Mouse (Mus musculus) ES-E14 (cell line): ENCODE data around the gene Lmod3. TPM values are rescaled to one million over a fixed set of nuclear protein-coding genes. Genes with fewer than 3 reads are reported as not detected.

Experiments used
- DNase-seq: peaks from one replicate; pipeline ENCODE4 v3.0.0-alpha.2; 2013; ENCODE audit warnings: low read depth, low spot score
- H3K27ac ChIP-seq: 2 replicates; pipeline ENCODE4 v1.5.1; 2012; ENCODE audit warnings: low read depth, mild to moderate bottlenecking, low read length, moderate library complexity, mixed read lengths; ENCODE audit not compliant: poor library complexity, insufficient read depth, severe bottlenecking
- H3K36me3 ChIP-seq: 2 replicates; pipeline ENCODE4 v1.6.1; 2012; ENCODE audit warnings: mild to moderate bottlenecking, low read length, moderate library complexity, mixed read lengths; ENCODE audit not compliant: control insufficient read depth, poor library complexity, insufficient read depth, severe bottlenecking
- H3K4me1 ChIP-seq, 2 experiments: fragments of 150-350 bp in 1 of 2; sonication (generic) in 1 of 2; 2 replicates each; pipeline ENCODE4 v1.6.1; 2012; ENCODE audit warnings: low read length in 2 of 2, mild to moderate bottlenecking in 1 of 2, mixed read lengths in 1 of 2; ENCODE audit not compliant: control insufficient read depth in 2 of 2, insufficient read depth in 2 of 2, poor library complexity in 1 of 2
- H3K4me3 ChIP-seq, 2 experiments: fragments of 150-350 bp in 1 of 2; sonication (generic) in 1 of 2; 2 replicates each; pipeline ENCODE4 v1.5.1; 2012; ENCODE audit warnings: low read length in 2 of 2, low read depth in 1 of 2, mild to moderate bottlenecking in 1 of 2, mixed read lengths in 1 of 2; ENCODE audit not compliant: insufficient read depth in 1 of 2, poor library complexity in 1 of 2, severe bottlenecking in 1 of 2
- H3K9ac ChIP-seq: 2 replicates; pipeline ENCODE4 v1.6.1; 2012; ENCODE audit warnings: low read depth, mild to moderate bottlenecking, low read length, mixed read lengths; ENCODE audit not compliant: poor library complexity, insufficient read depth, severe bottlenecking
- H3K9me3 ChIP-seq: fragments of 150-350 bp; sonication (generic); 2 replicates; pipeline ENCODE4 v1.6.1; 2012; ENCODE audit warnings: low read depth, mild to moderate bottlenecking, low read length; ENCODE audit not compliant: control insufficient read depth, insufficient read depth
- CHD2 ChIP-seq: IDR thresholded peaks from 2 replicates; pipeline ENCODE4 v1.6.1; 2014; ENCODE audit warnings: mild to moderate bottlenecking, low read depth, low read length, inconsistent platforms
- HCFC1 ChIP-seq: IDR thresholded peaks from 2 replicates; pipeline ENCODE4 v1.6.1; 2012; ENCODE audit warnings: low read length, inconsistent platforms, borderline replicate concordance; ENCODE audit not compliant: insufficient read depth
- MAFK ChIP-seq: IDR thresholded peaks from 2 replicates; pipeline ENCODE4 v1.6.1; 2014; ENCODE audit warnings: mild to moderate bottlenecking, low read depth, low read length, inconsistent platforms; ENCODE audit not compliant: insufficient read depth
- ZC3H11A ChIP-seq: IDR thresholded peaks from 2 replicates; pipeline ENCODE4 v1.6.1; 2012; ENCODE audit warnings: low read depth, mild to moderate bottlenecking, inconsistent platforms, low read length, borderline replicate concordance
- ZNF384 ChIP-seq: IDR thresholded peaks from 2 replicates; pipeline ENCODE4 v1.6.1; 2012; ENCODE audit warnings: low read depth, low read length, inconsistent platforms
- in situ Hi-C, 2 experiments: fragments of 600-800 bp; cut with MboI; formaldehyde crosslinking; loops; one replicate each; pipeline ENCODE4 v1.15.1; 2025; ENCODE audit warnings: low sequenced_read_pairs in 2 of 2, inconsistent platforms in 1 of 2; ENCODE audit not compliant: unreplicated experiment in 2 of 2
- total RNA-seq: library from RNA; depleted of rRNA; stranded (reverse); fragments of 300-350 nt; gene quantifications from 2 replicates; pipeline ENCODE4 v1.2.3, GENCODE M21; 2012

The Lmod3 gene
- total RNA-seq, 1 experiment, result 0.09 TPM

DNA sequence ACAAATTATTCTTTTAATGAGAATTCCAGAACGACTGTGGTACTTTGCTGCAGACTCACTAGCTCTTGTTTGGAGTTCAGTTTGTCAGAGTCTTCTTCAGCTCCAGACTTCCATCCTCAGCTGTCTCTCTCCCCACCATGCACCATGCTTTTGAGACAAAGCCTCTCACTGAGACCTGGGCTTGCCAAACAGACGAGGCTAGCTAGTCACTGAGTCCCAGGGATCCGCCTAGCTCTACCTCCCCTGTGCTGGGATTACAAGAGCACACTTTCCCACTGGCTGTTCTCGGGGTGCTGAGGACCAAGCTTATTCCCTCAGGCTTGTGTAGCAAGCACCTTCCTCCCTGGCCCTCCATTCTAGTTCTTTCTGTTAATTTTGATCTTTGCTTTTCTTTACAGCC is 29.0 kb downstream of the Lmod3 start:
- DNase-seq, result no peak
- peaks cover 0 to 3% of the 10 kb centered on the region in 2 experiments; a peak in 1 of 4 replicates for H3K4me1 ChIP-seq
- H3K36me3 ChIP-seq, result no peaks in the 10 kb centered on the region
- no peak overlapping the region for H3K4me3 ChIP-seq
- in situ Hi-C loops, result no loop called here
- no peaks in the 10 kb centered on the region for H3K9me3 ChIP-seq
- TF ChIP-seq MAFK (no peak), CHD2 (no peak), HCFC1 (no peak), ZNF384 (no peak), ZC3H11A (no peak)
- H3K9ac ChIP-seq, result no peak overlapping the region
- no peak overlapping the region for H3K27ac ChIP-seq

DNA sequence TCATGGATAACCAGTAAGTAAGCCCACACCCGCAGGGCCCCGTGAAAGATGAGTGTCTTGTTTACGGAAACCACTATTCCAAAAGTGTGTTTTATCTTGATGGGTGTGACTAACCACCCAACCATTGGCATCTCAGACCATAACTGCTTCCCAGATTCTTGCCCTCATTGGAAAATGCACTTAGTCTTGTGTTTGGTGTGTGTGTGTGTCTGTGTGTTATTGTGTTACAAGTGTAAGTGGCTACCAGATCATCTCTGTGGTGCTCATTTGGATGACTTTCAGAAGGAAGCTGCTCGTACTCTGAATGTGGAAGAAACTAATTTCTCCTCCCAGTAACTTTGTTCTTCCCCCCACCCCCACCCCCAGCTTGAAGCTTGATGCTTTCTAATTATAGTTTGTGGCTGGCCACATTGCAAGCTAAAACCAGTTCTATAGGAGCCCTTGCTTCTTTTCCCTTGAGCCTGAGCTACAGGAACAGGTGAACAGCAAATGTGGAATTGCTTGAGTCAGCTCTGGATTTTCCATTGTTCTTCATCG is 29.6 kb downstream of the Lmod3 start:
- in situ Hi-C loops, result no loop called here
- H3K36me3 ChIP-seq, result no peaks in the 10 kb centered on the region
- H3K4me1 ChIP-seq, result peaks cover 0 to 3% of the 10 kb centered on the region in 2 experiments; a peak in 1 of 4 replicates
- H3K9ac ChIP-seq, result no peak overlapping the region
- DNase-seq, result no peak
- no peak overlapping the region for H3K27ac ChIP-seq
- no peak for TF ChIP-seq CHD2
- no peak for TF ChIP-seq HCFC1
- no peak for TF ChIP-seq ZC3H11A
- TF ChIP-seq ZNF384, result no peak
- no peak for TF ChIP-seq MAFK
- H3K4me3 ChIP-seq, result no peak overlapping the region
- H3K9me3 ChIP-seq, result no peaks in the 10 kb centered on the region

DNA sequence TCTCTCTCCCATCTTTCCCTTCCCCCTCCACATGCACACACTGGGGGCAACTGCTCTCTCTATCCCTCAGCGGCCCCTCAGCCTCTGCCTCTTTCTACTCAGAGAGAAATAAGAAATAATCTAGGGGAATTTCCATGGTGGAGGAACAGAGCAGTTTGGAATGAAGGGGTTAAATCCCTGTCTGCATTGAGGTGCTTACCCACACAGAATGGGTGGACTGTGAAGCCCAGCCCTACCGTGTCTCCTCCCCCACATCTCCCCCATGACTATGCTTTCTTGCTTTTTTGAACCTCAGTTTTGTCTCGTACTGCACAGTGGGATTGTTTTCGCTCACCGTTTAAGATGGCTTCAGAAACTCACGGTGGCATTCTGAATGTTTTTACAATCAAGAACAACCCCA is 30.2 kb downstream of the Lmod3 start:
- no peak for TF ChIP-seq HCFC1
- no peak for TF ChIP-seq ZC3H11A
- no peak for TF ChIP-seq ZNF384
- TF ChIP-seq CHD2, result no peak
- TF ChIP-seq MAFK, result no peak
- in situ Hi-C loops, result no loop called here
- no peak overlapping the region for H3K9ac ChIP-seq
- no peaks in the 10 kb centered on the region for H3K9me3 ChIP-seq
- no peak for DNase-seq
- no peak overlapping the region for H3K27ac ChIP-seq
- H3K4me1 ChIP-seq, result peaks cover 0 to 3% of the 10 kb centered on the region in 2 experiments; a peak in 1 of 4 replicates
- no peak overlapping the region for H3K4me3 ChIP-seq
- no peaks in the 10 kb centered on the region for H3K36me3 ChIP-seq

DNA sequence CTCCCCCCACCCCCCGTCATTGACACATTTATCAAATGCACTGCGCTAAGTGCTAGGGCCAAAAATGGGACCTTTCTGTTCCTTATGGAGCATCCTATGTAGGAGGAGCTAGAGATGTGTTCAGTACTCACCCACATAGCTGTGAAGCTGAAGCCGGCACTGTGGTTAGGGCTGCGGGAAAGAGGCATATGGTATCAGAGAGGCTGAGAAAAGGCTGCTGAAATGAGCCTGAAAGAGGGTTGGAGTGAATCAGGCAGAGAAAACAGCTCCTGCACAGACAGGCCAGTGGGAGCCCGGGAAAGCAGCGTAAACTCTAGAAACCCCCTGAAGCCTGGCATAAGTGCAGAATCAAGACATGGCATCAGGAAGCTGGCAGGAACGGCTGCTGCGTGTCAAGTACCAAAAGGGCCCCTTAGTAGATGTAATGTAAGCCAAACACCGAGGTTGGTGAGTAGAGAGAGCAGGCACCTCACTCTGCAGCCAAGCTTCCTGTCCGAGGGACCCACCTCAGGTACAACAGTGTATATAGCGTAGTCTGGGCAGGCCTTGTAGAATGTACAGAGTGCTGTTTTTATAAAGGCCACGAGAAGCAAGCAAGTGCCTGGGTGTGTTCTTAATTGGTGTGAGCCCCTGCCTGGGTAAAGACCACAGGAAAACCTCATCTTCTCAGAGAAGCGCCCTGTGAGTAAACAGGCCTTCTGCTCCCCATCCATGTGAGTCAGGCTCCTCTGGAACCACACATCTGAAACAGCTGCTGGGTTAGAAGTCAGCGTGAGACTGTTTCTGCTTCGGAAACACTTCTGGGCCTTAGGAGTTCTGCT is 31.1 kb downstream of the Lmod3 start:
- Histone ChIP-seq H3K9me3 (no peaks in the 10 kb centered on the region), H3K4me3 (no peak overlapping the region), H3K4me1 (peaks cover 0 to 3% of the 10 kb centered on the region in 2 experiments; a peak in 2 of 4 replicates), H3K9ac (no peak overlapping the region), H3K36me3 (no peaks in the 10 kb centered on the region), H3K27ac (no peak overlapping the region)
- DNase-seq, result no peak
- no peak for TF ChIP-seq ZNF384
- no peak for TF ChIP-seq ZC3H11A
- TF ChIP-seq HCFC1, result no peak
- TF ChIP-seq CHD2, result no peak
- no peak for TF ChIP-seq MAFK
- in situ Hi-C loops, result no loop called here
